Mouse (Mus musculus) liver, embryonic 13.5 days (tissue): ENCODE measurements at regions not wholly inside any gene's neighbourhood (a gene's known extent, or its start where the extent isn't known, plus 50 kb on each side); places are given as distances from the start of the nearest gene placed in this dataset.

ENCODE experiments used
- ATAC-seq: fragments of 200-750 bp; cut with Nextera tagmentation; 2 replicates; pipeline ENCODE4 v1.8.0; 2017; ENCODE audit warnings: low read depth, mild to moderate bottlenecking, moderate number of reproducible peaks, moderate library complexity
- DNase-seq: peaks from one replicate; pipeline ENCODE4 v3.0.0; 2022
- H3K27ac ChIP-seq: fragments of 300-500 bp; sonication (generic); 2 replicates; pipeline ENCODE4 v1.5.1; 2015; ENCODE audit warnings: moderate library complexity, mild to moderate bottlenecking, inconsistent platforms
- H3K27me3 ChIP-seq: fragments of 300-500 bp; sonication (generic); 2 replicates; pipeline ENCODE4 v1.6.1; 2015; ENCODE audit warnings: mild to moderate bottlenecking, inconsistent platforms
- H3K36me3 ChIP-seq: fragments of 300-500 bp; sonication (generic); 2 replicates; pipeline ENCODE4 v1.6.1; 2015; ENCODE audit warnings: mild to moderate bottlenecking, inconsistent platforms
- H3K4me1 ChIP-seq: fragments of 300-500 bp; sonication (generic); replicated peaks from 2 replicates; pipeline ENCODE4 v1.6.1; 2015; ENCODE audit warnings: inconsistent platforms
- H3K4me2 ChIP-seq: fragments of 300-500 bp; sonication (generic); 2 replicates; pipeline ENCODE4 v1.6.1; 2015; ENCODE audit warnings: inconsistent platforms, mild to moderate bottlenecking, moderate library complexity
- H3K4me3 ChIP-seq: fragments of 300-500 bp; sonication (generic); replicated peaks from 2 replicates; pipeline ENCODE4 v1.5.1; 2015; ENCODE audit warnings: mild to moderate bottlenecking, inconsistent platforms
- H3K9ac ChIP-seq: fragments of 300-500 bp; sonication (generic); 2 replicates; pipeline ENCODE4 v1.6.1; 2015; ENCODE audit warnings: mild to moderate bottlenecking, inconsistent platforms
- H3K9me3 ChIP-seq: fragments of 300-500 bp; sonication (generic); replicated peaks from 2 replicates; pipeline ENCODE4 v1.6.1; 2016; ENCODE audit warnings: inconsistent platforms
- WGBS: fragments of 180-500 bp; shearing (Covaris S2); methylation state at CpG from one replicate; pipeline ENCODE4 v1.1.7; 2015; ENCODE audit not compliant: insufficient replicate concordance; 5-methylcytosine and 5-hydroxymethylcytosine counted together

DNA sequence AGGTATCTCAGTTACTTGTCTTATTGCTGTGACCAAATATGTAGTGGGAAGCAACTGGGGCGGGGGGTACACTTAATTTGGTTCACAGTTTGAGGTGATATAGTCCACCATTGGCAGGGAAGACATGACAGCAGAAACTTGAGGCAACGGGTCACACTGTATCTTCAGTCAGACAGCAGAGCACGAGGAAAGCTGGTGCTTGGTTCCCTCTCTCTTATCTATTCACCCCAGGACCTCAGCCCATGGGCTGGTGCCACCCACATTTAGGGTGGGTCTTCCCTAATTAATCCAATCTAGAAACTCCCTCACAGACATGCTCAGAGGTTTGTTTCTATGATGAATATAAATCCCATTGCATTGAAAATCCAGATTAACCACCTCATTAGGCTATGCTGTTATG is 56.5 kb downstream of the Otud1 start:
- Histone ChIP-seq H3K4me3 (no peak overlapping the region), H3K4me2 (no peak overlapping the region), H3K36me3 (no peaks in the 10 kb centered on the region), H3K27me3 (no peaks in the 10 kb centered on the region), H3K9ac (no peak overlapping the region), H3K27ac (no peak overlapping the region), H3K4me1 (peaks cover 13% of the 10 kb centered on the region), H3K9me3 (no peaks in the 10 kb centered on the region)
- DNase-seq (no peak), ATAC-seq (peak; percentile 87)
- WGBS, result 19% methylated on average over 3 of the region's 3 CpGs

DNA sequence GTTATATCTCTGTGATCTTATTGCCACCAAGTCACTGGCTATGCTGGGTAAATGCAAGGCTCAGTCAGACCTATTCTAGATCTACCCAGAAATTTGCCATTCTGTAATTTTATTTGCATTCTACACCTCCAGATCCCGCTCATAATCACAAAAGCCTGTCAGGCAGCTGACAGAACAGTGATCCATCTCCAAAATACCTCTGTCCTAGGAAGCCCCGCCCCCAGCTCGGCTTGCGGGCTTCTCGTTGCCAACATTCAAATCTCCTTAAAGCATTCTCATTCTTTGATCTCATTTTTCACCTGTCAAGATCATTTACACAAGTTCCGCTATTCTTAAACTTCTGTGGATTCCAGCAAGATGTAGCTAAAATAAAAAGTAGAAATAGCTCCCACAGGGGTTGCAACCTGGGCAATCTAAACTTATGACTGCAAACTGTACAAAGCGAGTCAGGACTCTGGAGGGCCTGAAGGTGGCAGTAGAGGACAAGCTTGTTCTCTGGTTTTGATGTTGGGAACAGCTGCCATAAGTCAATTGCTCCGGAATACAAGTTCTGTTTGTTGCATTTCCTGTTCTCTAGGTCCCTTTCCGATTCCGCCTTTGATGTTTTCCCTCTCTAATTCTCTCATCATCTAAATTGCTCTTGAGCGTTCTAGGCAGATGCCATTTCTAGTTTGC is 58.1 kb downstream of the Otud1 start:
- H3K4me1 ChIP-seq, result peaks cover 13% of the 10 kb centered on the region
- no peaks in the 10 kb centered on the region for H3K27me3 ChIP-seq
- peak; percentile 70; the same call in 1 of the 2 replicates for ATAC-seq
- DNase-seq, result peak; percentile 43
- no peaks in the 10 kb centered on the region for H3K9me3 ChIP-seq
- 18% methylated on average over 11 of the region's 11 CpGs for WGBS
- H3K9ac ChIP-seq, result no peak overlapping the region
- H3K36me3 ChIP-seq, result no peaks in the 10 kb centered on the region
- peak overlapping the region; percentile 29 for H3K4me2 ChIP-seq
- H3K27ac ChIP-seq, result no peak overlapping the region
- no peak overlapping the region for H3K4me3 ChIP-seq

DNA sequence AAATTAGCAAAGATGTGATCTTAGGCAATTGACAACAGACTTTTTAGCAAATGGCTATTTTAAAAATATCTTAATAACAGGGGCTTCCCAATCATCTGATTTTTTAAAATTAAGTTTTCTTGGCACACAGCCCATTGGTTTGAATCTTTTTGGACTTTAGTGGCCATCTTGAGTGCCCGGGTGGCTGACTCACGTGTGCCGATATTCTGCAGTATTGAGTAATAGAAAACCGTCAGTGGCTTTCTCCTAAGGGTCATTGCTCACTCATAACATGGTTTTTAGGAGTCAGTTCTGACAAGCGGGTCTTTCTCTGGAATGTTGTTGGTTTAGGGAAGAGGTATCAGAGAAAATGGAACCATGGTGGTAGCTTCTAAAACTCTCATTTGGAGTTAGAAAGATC is 58.8 kb downstream of the Otud1 start:
- Histone ChIP-seq H3K4me2 (no peak overlapping the region), H3K4me1 (peaks cover 13% of the 10 kb centered on the region), H3K9ac (no peak overlapping the region), H3K27me3 (no peaks in the 10 kb centered on the region), H3K9me3 (no peaks in the 10 kb centered on the region), H3K4me3 (no peak overlapping the region), H3K27ac (no peak overlapping the region), H3K36me3 (no peaks in the 10 kb centered on the region)
- ATAC-seq, result no peak
- no peak for DNase-seq
- 75% methylated on average over 5 of the region's 5 CpGs for WGBS

DNA sequence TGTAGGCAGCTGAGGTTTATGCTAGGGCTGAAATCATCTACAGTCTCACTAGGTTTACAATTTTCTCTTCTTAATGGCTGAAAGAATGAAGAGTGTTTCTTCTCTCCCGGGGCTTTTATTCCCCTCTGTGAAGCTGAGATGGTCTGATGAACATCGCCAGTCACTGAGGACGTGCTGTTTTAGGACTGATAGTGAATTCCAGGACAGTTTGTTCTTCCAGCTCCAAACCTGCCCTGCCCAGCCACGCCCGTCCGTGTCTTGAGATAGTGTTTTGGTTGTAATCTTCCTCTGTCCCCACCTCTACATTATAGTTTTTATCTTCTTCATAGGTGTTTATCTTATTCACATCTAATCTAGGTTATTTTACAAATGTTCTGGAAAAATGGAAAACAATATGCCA is 68.5 kb downstream of the Otud1 start:
- WGBS, result 45% methylated on average over 6 of the region's 6 CpGs
- ATAC-seq (peak; percentile 50), DNase-seq (no peak)
- Histone ChIP-seq H3K36me3 (no peaks in the 10 kb centered on the region), H3K27me3 (no peaks in the 10 kb centered on the region), H3K9ac (no peak overlapping the region), H3K4me1 (peaks cover 7% of the 10 kb centered on the region), H3K4me3 (no peak overlapping the region), H3K4me2 (no peak overlapping the region), H3K27ac (no peak overlapping the region), H3K9me3 (no peaks in the 10 kb centered on the region)

DNA sequence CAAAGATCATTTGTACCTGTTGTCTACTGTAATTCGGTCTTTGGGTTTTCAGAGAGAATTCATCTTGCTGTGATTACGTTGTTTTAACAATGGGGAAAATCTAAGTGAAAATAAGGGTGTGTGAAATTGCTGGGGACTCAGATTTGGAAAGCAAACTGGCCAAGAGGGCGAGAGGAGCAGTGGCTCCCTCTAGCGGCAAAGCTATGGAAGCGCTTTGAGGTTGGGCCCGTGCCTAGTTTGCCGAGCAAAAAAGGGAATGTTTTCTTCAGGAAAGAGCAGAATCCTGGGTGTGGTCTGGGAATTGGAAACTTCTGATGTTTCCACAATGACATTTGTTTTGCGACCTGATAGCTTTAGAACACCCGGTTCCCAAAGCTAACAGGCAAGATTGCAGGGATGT is 69.4 kb downstream of the Otud1 start:
- no peaks in the 10 kb centered on the region for H3K9me3 ChIP-seq
- no peak overlapping the region for H3K27ac ChIP-seq
- H3K27me3 ChIP-seq, result no peaks in the 10 kb centered on the region
- 9% methylated on average over 9 of the region's 9 CpGs for WGBS
- no peak overlapping the region for H3K4me2 ChIP-seq
- H3K4me1 ChIP-seq, result peaks cover 7% of the 10 kb centered on the region
- H3K4me3 ChIP-seq, result no peak overlapping the region
- ATAC-seq (no peak), DNase-seq (no peak)
- H3K9ac ChIP-seq, result no peak overlapping the region
- H3K36me3 ChIP-seq, result no peaks in the 10 kb centered on the region

DNA sequence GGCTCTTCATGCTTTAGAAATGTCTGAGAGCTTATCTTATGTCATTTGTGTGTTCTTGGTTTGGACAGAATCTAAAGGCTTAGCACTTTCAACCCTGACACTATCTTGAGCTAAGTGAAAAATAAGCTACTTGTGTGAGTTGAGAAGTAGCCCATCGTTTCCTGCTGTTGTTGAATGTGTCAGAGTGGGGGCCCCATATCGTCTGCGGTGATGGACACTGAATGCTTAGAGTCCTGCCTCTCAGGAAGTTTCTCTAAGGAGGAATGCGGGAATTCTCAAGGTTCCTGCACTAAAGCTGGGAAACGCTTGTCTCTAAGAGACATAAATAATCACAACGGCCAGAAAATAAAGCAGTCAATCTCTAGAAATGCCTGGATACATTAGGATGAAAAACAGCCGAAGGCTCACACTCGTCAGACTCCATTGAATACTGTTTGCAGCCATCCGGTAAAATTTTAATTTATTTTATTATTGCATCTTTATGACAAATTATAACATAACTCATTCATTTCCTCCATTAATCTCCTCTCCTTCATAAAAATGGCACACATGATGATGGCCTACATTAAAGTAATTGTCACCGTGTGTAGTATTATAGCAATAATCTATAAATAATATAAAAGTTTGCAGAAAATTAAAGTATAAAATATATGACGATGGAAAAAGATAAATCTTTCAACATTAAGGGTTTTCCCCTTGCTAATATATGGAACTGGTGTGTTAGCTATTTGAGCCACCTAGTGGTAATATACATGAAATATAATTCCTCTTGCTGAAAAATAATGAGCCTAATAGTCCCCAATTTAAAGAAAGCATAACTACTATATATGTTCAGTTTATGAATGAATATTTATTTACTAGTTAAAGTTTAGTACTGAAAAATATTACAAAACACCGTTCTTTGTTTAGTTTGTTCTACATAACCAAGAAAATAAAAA is 75.6 kb downstream of the Otud1 start:
- H3K36me3 ChIP-seq, result no peaks in the 10 kb centered on the region
- WGBS, result 43% methylated on average over 12 of the region's 12 CpGs

DNA sequence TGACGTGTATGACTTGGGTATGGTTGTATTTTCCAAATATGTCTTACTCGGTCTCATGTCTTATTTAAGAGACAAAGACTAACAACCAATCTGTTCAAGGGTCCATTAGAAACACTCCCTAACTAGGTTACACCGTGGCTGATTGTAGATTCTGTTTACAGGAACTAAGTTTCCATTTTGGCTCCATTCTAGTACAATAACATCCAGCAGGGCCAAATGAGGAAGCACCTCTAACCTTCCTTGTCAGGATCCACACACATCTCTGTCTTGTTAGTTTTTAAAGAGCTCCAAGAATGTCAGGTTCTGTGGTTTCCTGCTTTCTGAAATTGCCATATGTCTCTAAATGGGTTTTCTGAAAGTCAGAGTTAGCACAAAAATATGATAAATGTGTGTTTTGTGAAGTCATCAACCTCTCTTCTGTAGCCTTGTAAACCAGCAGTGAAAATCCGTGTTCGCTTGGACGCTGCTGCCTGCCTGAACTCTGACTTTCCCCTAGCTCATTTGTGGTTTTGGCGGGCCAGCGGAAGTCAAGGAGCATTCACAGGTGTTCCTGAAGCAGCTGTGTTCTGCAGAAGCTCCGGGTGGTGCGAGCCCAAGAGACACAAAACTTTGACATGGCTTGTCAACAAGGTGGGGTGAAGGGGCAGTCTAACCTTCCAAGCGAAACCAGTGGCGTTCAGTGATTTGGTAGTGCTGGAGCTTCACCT is 76.8 kb downstream of the Otud1 start:
- Histone ChIP-seq H3K27me3 (no peaks in the 10 kb centered on the region), H3K4me1 (no peaks in the 10 kb centered on the region), H3K9ac (no peak overlapping the region), H3K9me3 (no peaks in the 10 kb centered on the region), H3K4me3 (no peak overlapping the region), H3K36me3 (no peaks in the 10 kb centered on the region), H3K27ac (no peak overlapping the region), H3K4me2 (no peak overlapping the region)
- 53% methylated on average over 12 of the region's 12 CpGs for WGBS
- DNase-seq (no peak), ATAC-seq (no peak)

More for the DNA sequence above, 75.6 kb downstream of the Otud1 start:
- H3K4me1 ChIP-seq, result no peaks in the 10 kb centered on the region
- ATAC-seq (no peak), DNase-seq (no peak)
- H3K4me2 ChIP-seq, result no peak overlapping the region
- no peak overlapping the region for H3K27ac ChIP-seq
- H3K9me3 ChIP-seq, result no peaks in the 10 kb centered on the region
- H3K9ac ChIP-seq, result no peak overlapping the region
- H3K27me3 ChIP-seq, result no peaks in the 10 kb centered on the region
- H3K4me3 ChIP-seq, result no peak overlapping the region

DNA sequence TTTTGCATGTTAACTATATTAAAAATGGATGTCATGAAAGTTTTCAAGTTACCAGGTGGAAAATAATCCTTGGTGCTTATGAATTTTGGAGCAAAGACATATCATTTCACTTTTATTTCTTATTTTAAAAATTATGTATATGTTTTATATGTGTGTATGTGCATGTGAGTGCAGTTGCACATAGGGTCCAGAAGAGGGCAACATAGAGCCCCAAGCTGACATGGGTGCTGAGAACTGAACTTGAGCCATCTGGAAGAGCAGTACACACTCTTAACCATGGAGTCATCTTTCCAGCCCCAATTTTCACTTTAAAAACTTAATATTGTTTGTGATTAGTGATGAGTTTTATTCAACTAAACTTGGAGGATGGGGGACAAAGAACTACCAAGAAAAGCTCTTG is 84.0 kb downstream of the Otud1 start:
- no peak overlapping the region for H3K4me2 ChIP-seq
- H3K4me3 ChIP-seq, result no peak overlapping the region
- ATAC-seq (no peak), DNase-seq (no peak)
- H3K27me3 ChIP-seq, result no peaks in the 10 kb centered on the region
- H3K4me1 ChIP-seq, result no peaks in the 10 kb centered on the region
- 0 out of 2 replicates have a peak, but pooled peaks cover 3% of the 10 kb centered on the region for H3K9me3 ChIP-seq
- H3K9ac ChIP-seq, result no peak overlapping the region
- H3K27ac ChIP-seq, result no peak overlapping the region
- H3K36me3 ChIP-seq, result no peaks in the 10 kb centered on the region

DNA sequence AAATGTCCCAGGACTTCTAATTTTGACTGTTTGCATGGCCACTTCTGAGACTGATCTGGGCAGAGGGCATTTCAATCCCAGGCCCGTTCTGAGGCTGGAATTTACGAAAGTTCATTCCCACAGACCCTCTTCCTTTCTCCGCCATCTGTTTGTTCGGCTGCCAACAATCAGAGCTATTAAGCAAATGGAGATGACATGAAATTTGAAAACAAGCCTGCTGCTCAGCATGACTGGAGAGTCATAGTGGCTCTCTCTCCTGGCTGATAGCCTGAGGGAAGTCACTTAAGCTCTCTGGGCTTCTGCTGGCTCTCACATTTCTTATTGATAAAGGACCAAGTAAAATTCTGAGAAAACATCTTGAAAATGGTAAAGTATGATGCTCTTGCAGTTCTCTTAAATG is 85.9 kb downstream of the Otud1 start:
- H3K36me3 ChIP-seq, result no peaks in the 10 kb centered on the region
- H3K4me2 ChIP-seq, result no peak overlapping the region
- no peak overlapping the region for H3K4me3 ChIP-seq
- no peaks in the 10 kb centered on the region for H3K27me3 ChIP-seq
- DNase-seq (no peak), ATAC-seq (no peak)
- no peak overlapping the region for H3K9ac ChIP-seq
- no peaks in the 10 kb centered on the region for H3K4me1 ChIP-seq
- WGBS, result 72% methylated on average over 4 of the region's 4 CpGs
- no peak overlapping the region for H3K27ac ChIP-seq
- 0 out of 2 replicates have a peak, but pooled peaks cover 3% of the 10 kb centered on the region for H3K9me3 ChIP-seq

DNA sequence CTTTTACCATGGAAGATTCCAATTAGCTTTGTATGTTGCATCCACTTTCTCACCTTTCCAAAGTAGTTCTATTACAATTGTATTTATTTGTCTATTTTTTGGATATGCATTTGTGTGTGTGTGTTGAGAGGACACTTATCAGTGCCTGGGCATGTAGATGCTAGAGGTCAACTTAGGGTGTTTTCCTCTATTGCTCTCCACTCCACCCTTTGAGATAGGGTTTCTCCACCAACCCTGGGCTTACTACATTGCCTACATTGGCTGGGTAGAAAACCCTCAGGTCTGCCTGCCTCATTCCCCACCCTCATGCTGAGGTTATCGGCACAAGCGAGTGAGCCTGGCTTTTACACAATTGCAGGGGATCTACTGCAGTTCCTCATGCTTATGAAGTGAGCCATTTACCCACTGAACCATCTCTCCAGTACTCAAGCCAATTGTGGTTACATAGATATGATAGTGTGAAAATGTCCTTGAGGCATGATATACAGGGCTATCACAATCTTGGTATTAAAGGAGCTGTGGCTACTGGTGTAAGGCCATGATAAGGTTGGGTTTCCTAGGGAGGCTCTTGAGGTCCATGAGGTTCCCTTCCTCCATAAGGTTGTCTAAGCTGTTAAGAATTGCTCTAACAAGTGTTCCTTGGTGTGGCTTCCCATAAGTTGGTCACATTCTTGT is 87.6 kb downstream of the Otud1 start:
- WGBS, result 55% methylated on average over 2 of the region's 2 CpGs
- 0 out of 2 replicates have a peak, but pooled peaks cover 3% of the 10 kb centered on the region for H3K9me3 ChIP-seq
- ATAC-seq (peak; percentile 89), DNase-seq (no peak)
- no peak overlapping the region for H3K9ac ChIP-seq
- H3K27ac ChIP-seq, result no peak overlapping the region
- no peak overlapping the region for H3K4me2 ChIP-seq
- H3K4me3 ChIP-seq, result no peak overlapping the region
- H3K27me3 ChIP-seq, result no peaks in the 10 kb centered on the region
- no peaks in the 10 kb centered on the region for H3K4me1 ChIP-seq
- no peaks in the 10 kb centered on the region for H3K36me3 ChIP-seq

DNA sequence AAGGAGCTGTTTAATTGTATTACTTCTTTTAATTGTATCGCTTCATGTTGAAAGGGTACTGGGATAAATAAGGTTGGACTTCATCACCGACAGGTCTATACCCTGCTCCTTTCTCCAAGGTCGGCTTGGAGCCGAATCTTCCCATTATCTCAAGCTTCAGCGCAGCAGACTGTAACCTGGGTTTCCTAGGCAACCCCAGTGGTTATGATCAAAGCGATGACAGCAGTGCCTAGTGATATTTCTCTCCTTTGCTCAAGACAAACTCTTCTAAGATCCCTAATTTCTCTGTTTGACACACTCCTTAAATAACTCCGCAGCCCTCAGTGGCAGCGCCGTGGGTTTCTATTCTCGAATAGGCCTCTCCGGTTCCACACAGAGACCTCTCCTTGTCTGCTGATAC is 95.2 kb downstream of the Otud1 start:
- WGBS, result 77% methylated on average over 11 of the region's 11 CpGs
- no peak for ATAC-seq
- Histone ChIP-seq H3K9ac (no peak overlapping the region), H3K36me3 (no peaks in the 10 kb centered on the region), H3K4me1 (no peaks in the 10 kb centered on the region), H3K27ac (no peak overlapping the region), H3K27me3 (no peaks in the 10 kb centered on the region), H3K4me3 (no peak overlapping the region), H3K4me2 (no peak overlapping the region), H3K9me3 (no peaks in the 10 kb centered on the region)
- DNase-seq, result no peak
